Mouse (Mus musculus): Measurements from ENCODE around the gene Dmrt2.

Dmrt2 gene

DNA sequence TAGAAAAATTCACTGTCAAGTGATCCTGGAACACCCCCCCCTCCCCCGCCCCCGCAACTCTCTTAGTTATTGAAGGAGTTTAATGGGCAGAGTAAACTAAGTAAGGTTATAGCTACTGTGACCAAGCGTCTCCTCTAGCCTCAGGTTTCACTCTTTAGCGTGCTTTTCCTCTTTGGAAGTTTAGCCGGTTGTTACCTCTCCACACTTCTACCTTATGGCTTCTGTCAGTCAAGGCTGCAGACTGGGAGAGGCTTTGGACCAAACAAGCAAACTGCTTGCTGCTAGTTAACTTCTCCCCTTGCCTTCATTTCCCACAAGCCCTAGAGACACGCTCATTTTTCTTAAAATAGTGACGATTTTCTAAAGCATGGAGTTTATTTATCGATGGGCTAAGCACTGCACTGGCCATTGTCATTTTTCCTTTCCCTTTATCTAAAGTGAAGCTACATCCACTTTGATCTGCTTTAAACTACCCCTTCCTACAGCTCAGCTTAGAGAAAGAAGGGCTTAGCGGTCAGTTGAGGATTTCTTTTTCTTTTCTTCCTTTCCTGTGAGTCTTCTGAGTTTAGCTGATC is 3.7 kb downstream of the Dmrt2 start:
- no peak for DNase-seq (ENCODE audit: low spot score in 2 of 2)

DNA sequence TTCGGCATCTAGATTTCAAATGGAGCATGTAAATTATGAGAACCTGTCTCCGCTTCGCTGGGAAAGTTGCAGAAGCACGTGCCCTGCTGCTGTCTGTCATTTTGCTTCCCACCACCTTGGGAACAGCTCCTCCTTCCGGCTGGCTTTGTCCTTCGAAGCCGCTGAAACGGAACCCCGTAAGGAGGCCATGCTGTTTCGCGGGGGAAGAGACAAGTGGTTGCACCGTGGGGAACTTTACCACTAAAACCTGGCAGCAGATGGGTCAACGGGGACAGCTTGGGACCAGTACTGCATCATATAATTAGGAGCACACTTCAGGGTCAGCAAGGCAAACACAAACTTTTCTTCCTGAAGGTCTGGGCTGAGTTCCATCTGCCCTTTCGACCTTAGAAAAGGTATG is 26.6 kb downstream of the Dmrt2 start:
- DNase-seq (ENCODE audit: low spot score in 2 of 2): no peak

DNA sequence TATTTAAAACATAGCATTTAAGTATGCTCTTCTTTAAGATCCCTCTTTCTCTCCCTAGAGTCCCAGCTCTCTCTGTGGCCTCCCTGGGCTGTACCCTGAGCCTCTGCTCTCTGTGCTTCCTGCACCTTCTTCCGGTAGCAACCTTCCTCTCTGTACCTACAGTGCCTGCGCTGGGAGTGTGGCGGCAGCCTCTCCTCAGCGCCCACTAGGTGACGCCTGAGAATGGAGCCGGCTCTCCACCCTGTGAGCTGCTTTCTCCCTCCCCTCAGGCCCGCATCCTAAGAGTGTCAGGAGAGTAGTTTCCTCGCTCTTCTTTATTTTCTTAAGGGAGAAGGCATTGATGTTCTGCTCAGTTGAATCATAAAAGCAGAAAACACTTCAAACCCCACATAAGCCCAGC is 41.2 kb downstream of the Dmrt2 start:
- peak; percentile 15 to 22 for DNase-seq (ENCODE audit: low spot score in 2 of 2)

DNA sequence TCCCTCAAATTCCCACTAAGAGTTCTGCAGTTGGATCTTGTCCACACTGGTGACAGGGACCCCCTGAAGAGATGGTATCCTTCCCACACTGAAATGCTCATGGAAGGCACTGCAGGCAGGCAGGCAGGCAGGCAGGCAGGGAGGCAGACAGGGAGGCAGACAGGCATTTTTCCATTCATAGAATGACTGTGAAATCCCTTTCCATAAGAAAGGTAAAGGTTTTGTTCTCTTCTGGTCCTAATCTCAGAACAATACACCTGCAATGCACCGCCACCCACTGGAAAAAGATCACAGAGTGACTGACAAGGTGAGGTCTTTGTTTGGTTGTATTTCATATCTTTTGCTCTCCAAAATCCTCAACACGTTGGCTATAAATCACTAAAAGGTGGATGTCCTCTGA is 42.7 kb downstream of the Dmrt2 start:
- DNase-seq (ENCODE audit: low spot score in 2 of 2): no peak

DNA sequence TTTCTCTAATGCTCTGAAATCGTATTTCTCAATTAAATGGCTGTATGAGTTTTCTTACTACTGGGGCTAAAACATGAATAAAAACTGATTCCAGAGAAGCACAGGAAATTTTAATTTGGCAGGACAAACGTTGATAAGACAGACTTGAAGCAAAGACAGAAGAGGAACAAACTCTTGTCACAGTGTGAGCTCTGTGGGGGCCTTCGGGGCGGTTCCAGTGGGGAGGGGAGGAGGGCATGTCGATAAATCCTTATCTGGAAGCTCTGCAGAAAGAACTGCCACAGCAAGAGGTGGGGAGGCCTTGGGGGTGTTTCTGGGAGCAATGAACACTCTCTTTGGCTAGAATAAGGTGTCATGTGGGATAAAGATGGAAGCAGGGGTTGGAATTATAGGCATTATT is 50.4 kb downstream of the Dmrt2 start:
- DNase-seq (ENCODE audit: low spot score in 2 of 2): no peak

Data from urinary bladder, postnatal 36 days (tissue).